Mouse (Mus musculus): ENCODE results near the gene Tbca. TPM values are rescaled to one million over a fixed set of nuclear protein-coding genes. Genes with fewer than 3 reads are reported as not detected.

The Tbca gene
- total and polyA plus RNA-seq, 2 experiments from 2014 or later = 348 to 375 TPM

GRCm38 (mm10) chr13:94885291-94886235 is 96.9 kb downstream of the Tbca start:
- DNase-seq (peak; percentile 36), ATAC-seq (peak; percentile 50; the same call in 1 of the 2 replicates)
- Histone ChIP-seq H3K27me3 (ENCODE audit: insufficient read depth, low read length) (peaks cover 86% of the 10 kb centered on the region), H3K4me2 (ENCODE audit: low read depth) (peak overlapping the region; percentile 29), H3K4me1 (ENCODE audit: insufficient read depth) (peaks cover 3% of the 10 kb centered on the region; the same call in 1 of the 2 replicates), H3K9me3 (ENCODE audit: low read length) (no peaks in the 10 kb centered on the region), H3K27ac (ENCODE audit: low read depth, low read length) (no peak overlapping the region), H3K4me3 (ENCODE audit: low read depth, low read length) (no peak overlapping the region), H3K36me3 (ENCODE audit: insufficient read depth) (no peaks in the 10 kb centered on the region), H3K9ac (no peak overlapping the region)
- TF ChIP-seq CTCF (IDR thresholded peaks at IDR 0.05; ENCODE audit: low read depth) = peak; percentile 15; the same call in 1 of the 2 replicates
- WGBS = 9% methylated on average over 68 of the region's 81 CpGs

Other genes with a start within 250 kb of the Tbca start
- 1.1 and 4.3 TPM in 2 replicates for gene Otp, start 86.7 kb downstream of the Tbca start, total RNA-seq (2014; rRNA removed)
- 0.57 and 1.5 TPM in 2 replicates for gene Otp, start 86.7 kb downstream of the Tbca start, polyA plus RNA-seq (2015; fragmentation: Nextera tagmentation; extraction: Ambion mirVana)
- gene Wdr41, start 187.4 kb downstream of the Tbca start, total RNA-seq (2014; rRNA removed) = 23.9 and 29.0 TPM in 2 replicates
- gene Wdr41, start 187.4 kb downstream of the Tbca start, polyA plus RNA-seq (2015; fragmentation: Nextera tagmentation; extraction: Ambion mirVana) = 17.8 and 26.1 TPM in 2 replicates